Mouse (Mus musculus): ENCODE results near the gene Ccdc9.

- no peak for TF ChIP-seq CTCF (IDR thresholded peaks at IDR 0.05; ENCODE audit: low read depth)
- TF ChIP-seq EP300 (IDR thresholded peaks at IDR 0.05; ENCODE audit: low read depth) = no peak
These were observed 42.6 kb upstream of the Ccdc9 start for GRCm38 (mm10) chr7:16329146-16329545.

All from liver, embryonic 14.5 days (tissue).